Mouse (Mus musculus): ENCODE results near the gene Gm13119. TPM values are rescaled to one million over a fixed set of nuclear protein-coding genes. Genes with fewer than 3 reads are reported as not detected.
"Not testable (repeated sequence)": the region's sequence is repeated elsewhere in the genome, so short reads cannot be mapped to it uniquely, and the experiment has no call there.

Gm13119 gene
- total RNA-seq (2017): not detected in 2 replicates

DNA sequence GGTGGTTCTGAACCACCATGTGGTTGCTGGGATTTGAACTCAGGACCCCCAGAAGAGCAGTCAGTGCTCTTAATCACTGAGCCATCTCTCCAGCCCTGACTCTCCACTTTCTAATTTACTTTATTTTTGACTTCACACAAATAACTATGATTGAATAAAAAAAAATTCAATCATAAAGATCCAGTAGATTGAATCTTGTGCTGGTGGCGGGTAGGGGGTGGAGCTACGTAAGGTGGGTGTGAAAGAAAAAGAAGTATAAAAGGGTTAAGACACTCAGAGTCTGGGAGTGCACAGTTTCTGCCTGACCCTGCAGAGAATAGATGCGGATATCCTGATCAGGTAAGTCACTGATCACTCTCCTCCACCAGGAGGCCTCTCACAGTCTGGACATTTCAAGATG lies at the start of gene Gm13119:
TSS of gene Gm13119 (plus strand) at position 301 of the 400 bp plus-strand sequence.
- not testable (repeated sequence) for ATAC-seq (replicated peaks in 1 of 2; ENCODE audit: insufficient read depth in 1 of 2, low FRiP score in 2 of 2, low TSS enrichment in 1 of 2, low read depth in 1 of 2, poor library complexity in 2 of 2, severe bottlenecking in 2 of 2)

GRCm38 (mm10) chr4:144312666-144313460 lies 44.9 kb upstream of the Gm13119 start:
- not testable (repeated sequence) for ATAC-seq (replicated peaks in 1 of 2; ENCODE audit: insufficient read depth in 1 of 2, low FRiP score in 2 of 2, low TSS enrichment in 1 of 2, low read depth in 1 of 2, poor library complexity in 2 of 2, severe bottlenecking in 2 of 2)

- not testable (repeated sequence) for ATAC-seq (replicated peaks in 1 of 2; ENCODE audit: insufficient read depth in 1 of 2, low FRiP score in 2 of 2, low TSS enrichment in 1 of 2, low read depth in 1 of 2, poor library complexity in 2 of 2, severe bottlenecking in 2 of 2)
Measured at GRCm38 (mm10) chr4:144329949-144330348, 27.8 kb upstream of the Gm13119 start, which contains the start of gene Gm13128. TSS of gene Gm13128 (plus strand) at chr4:144330249.

DNA sequence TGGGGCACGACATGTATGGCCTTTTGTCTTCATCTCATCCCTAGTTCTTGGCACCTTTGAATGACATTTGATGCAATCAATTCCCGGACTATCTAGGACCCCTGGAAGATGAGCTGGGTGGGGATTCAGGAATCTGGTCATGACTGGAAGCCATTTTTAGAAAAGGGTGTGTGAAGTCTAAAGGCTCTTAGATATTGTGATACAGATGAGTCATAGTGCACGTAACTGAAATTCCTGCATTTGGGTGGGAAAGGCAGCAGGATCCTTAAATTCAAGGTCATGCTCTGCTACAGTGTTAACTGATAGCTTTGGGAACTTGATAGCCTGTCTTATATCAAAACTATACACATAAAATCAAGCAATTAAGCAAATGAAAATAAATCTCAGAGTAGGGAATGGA lies 21.9 kb upstream of the Gm13119 start:
- not testable (repeated sequence) for ATAC-seq (replicated peaks in 1 of 2; ENCODE audit: insufficient read depth in 1 of 2, low FRiP score in 2 of 2, low TSS enrichment in 1 of 2, low read depth in 1 of 2, poor library complexity in 2 of 2, severe bottlenecking in 2 of 2)

DNA sequence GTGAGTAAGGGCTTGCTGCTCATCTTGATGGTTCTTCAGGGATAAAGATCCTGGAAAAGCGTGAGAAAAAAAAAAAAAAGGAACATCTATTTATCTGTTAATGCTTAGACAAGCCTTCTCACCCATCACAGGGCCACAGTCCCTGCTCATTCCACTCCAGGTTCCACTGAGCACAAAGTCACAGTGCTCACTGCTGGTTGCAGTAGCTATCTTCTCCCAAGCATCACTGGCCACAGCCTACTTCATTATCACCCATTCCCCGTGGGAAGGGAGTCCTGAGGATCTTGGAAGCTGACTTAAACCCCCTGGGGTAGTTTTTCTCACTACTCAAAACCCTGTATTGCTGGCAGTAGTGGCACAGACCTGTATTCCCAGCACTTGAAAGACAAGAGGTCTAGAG lies 20.2 kb downstream of the Gm13119 start, which contains the start of gene Pramef20:
TSS of gene Pramef20 (minus strand) at position 23 of the 400 bp plus-strand sequence.
- ATAC-seq (replicated peaks in 1 of 2; ENCODE audit: insufficient read depth in 1 of 2, low FRiP score in 2 of 2, low TSS enrichment in 1 of 2, low read depth in 1 of 2, poor library complexity in 2 of 2, severe bottlenecking in 2 of 2): no peak

GRCm38 (mm10) chr4:144396316-144396715 lies 38.6 kb downstream of the Gm13119 start:
- no peak for ATAC-seq (replicated peaks in 1 of 2; ENCODE audit: insufficient read depth in 1 of 2, low FRiP score in 2 of 2, low TSS enrichment in 1 of 2, low read depth in 1 of 2, poor library complexity in 2 of 2, severe bottlenecking in 2 of 2)

GRCm38 (mm10) chr4:144402712-144403111 lies 45.0 kb downstream of the Gm13119 start:
- peak; percentile 20 to 72 for ATAC-seq (replicated peaks in 1 of 2; ENCODE audit: insufficient read depth in 1 of 2, low FRiP score in 2 of 2, low TSS enrichment in 1 of 2, low read depth in 1 of 2, poor library complexity in 2 of 2, severe bottlenecking in 2 of 2)

DNA sequence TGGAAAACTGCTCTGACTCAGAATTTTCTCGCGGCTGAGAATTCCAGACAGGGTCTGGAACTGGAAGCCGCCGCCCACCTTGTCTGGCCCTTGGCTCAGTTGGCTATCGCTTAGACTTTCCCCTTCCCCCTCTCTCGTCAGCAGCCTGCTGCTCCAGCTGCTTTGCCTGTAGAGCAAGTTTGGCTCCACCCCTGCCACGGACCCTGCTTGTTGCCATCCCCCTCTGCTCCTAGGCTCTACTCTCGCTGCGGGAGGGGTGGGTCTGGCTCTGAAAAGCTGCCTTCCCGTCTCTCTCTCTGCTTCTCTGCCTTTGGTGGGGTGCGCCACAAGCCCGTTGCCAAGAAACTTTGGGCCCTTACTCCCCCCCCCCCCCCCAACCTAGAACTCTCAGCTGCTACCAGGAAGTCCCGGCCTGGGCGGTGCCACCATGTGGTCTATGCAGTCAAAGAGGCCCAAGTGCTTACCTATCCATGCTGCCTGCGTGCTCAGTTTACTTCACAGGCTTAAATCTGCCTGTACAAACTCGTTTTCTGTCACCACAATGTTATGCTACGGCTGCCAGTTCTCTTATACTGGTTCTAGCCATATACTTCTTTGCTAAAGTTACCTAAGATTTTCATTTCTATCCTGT lies 46.8 kb downstream of the Gm13119 start:
- peak; percentile 81 to 83 for ATAC-seq (replicated peaks in 1 of 2; ENCODE audit: insufficient read depth in 1 of 2, low FRiP score in 2 of 2, low TSS enrichment in 1 of 2, low read depth in 1 of 2, poor library complexity in 2 of 2, severe bottlenecking in 2 of 2)

DNA sequence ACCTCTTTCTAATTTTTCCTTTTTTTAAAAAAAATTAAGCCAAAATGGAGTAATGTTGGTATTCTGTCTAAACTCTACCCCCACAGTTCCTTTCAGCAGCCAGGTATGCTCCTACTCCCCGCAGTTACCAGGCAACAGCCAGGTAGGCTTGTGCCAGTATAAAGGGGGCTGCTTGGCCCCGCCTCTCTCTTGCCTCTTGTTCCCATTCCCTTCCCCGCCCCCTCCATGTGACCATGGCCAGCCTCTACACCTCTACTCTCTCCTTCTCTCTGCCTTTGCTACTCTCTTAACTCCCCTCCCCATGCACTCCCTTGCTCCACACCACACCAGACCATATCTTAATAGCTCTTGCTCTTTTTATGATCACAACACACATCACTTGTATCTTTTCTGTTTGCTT lies 48.5 kb downstream of the Gm13119 start:
- ATAC-seq (replicated peaks in 1 of 2; ENCODE audit: insufficient read depth in 1 of 2, low FRiP score in 2 of 2, low TSS enrichment in 1 of 2, low read depth in 1 of 2, poor library complexity in 2 of 2, severe bottlenecking in 2 of 2): no peak

DNA sequence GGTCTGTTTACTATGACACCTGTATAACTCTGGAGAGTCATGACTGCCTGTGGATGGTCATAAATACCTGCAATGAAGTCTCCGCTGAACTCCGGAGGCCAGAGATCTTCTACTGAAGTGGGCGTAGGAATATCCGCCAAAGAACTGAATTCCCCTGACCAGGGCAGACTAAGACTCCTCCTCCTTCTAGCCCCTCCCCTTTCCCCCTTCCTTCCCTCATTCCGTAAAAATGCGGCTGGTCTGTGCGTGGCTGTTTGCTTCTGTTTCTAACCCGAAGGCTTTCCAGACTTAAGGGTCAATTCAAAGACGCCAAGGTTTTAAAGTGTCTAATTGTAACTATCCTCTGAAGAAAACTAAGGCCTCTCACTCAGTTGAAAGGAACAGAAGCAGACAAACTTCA lies 50.5 kb downstream of the Gm13119 start, which contains the start of gene Pramef12:
TSS of gene Pramef12 (minus strand) at position 175 of the 400 bp plus-strand sequence.
- no peak for ATAC-seq (replicated peaks in 1 of 2; ENCODE audit: insufficient read depth in 1 of 2, low FRiP score in 2 of 2, low TSS enrichment in 1 of 2, low read depth in 1 of 2, poor library complexity in 2 of 2, severe bottlenecking in 2 of 2)

Other genes with a start within 250 kb of the Gm13119 start
- not detected in 2 replicates for gene Oog3, start 195.3 kb upstream of the Gm13119 start, total RNA-seq (2017)
- gene Oog2, start 167.2 kb upstream of the Gm13119 start, total RNA-seq (2017): not detected in 2 replicates
- not detected in 2 replicates for gene C87977, start 144.6 kb upstream of the Gm13119 start, total RNA-seq (2017)
- not detected in 2 replicates for gene Pramel5, start 77.5 kb upstream of the Gm13119 start, total RNA-seq (2017)
- gene Gm13128, start 27.7 kb upstream of the Gm13119 start, total RNA-seq (2017): not detected in 2 replicates
- not detected in 2 replicates for gene Pramef20, start 20.0 kb downstream of the Gm13119 start, total RNA-seq (2017)
- gene Pramef12, start 50.5 kb downstream of the Gm13119 start, total RNA-seq (2017): not detected in 2 replicates
- not detected in 2 replicates for gene 1700012P22Rik, start 80.8 kb downstream of the Gm13119 start, total RNA-seq (2017)
- not detected in 2 replicates for gene Gm9944, start 95.4 kb downstream of the Gm13119 start, total RNA-seq (2017)
- not detected in 2 replicates for gene Aadacl3, start 105.8 kb downstream of the Gm13119 start, total RNA-seq (2017)
- gene 9430007A20Rik, start 161.9 kb downstream of the Gm13119 start, total RNA-seq (2017): not detected in 2 replicates
- gene Gm13124, start 207.2 kb downstream of the Gm13119 start, total RNA-seq (2017): not detected in 2 replicates

Measured in hematopoietic stem cell, adult 5-6 weeks (primary cell).